Mouse (Mus musculus) bone marrow, adult 2 months (tissue): Measurements from ENCODE around the gene Ppp2r5d.

Experiments
- CTCF ChIP-seq: fragments of 200-500 bp; IDR thresholded peaks from 2 replicates; pipeline ENCODE4 v1.5.1; 2011; ENCODE audit warnings: low read length, control low read depth; ENCODE audit not compliant: control insufficient read depth, insufficient read depth
- POLR2A ChIP-seq: fragments of 200-500 bp; IDR thresholded peaks from 2 replicates; pipeline ENCODE4 v1.6.1; 2011; ENCODE audit warnings: low read depth, mild to moderate bottlenecking, control low read depth, low read length, borderline replicate concordance; ENCODE audit not compliant: control insufficient read depth

DNA sequence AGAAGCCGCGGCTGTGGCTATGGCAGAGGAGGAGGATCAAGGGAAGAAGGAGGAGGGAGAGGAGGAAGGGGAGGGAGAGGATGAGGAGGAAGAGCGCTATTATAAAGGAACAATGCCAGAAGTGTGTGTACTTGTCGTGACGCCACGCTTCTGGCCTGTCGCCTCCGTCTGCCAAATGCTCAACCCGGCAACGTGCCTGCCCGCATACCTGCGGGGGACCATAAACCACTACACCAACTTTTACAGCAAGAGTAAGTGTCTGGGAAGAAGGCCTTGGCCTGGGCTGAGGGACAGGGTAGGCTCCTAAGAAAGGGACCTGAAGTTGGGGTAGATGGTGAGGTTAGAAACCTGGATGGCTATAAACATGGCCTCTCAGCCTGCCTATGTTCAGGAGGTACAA, 42.9 kb downstream of the Ppp2r5d start:
- no peak for TF ChIP-seq CTCF
- no peak for TF ChIP-seq POLR2A
